Mouse (Mus musculus): ENCODE data around the gene Ly75. TPM values are rescaled to one million over a fixed set of nuclear protein-coding genes. Genes with fewer than 3 reads are reported as not detected.

Ly75 gene
- polyA plus RNA-seq, 1 experiment from 2014 or later: 1.0 TPM

- H3K27ac ChIP-seq (ENCODE audit: low read length): no peak overlapping the region
- no peaks in the 10 kb centered on the region for H3K4me1 ChIP-seq (ENCODE audit: control insufficient read depth, insufficient read depth, low read length)
- no peak overlapping the region for H3K9ac ChIP-seq (ENCODE audit: low read length)
- ATAC-seq (ENCODE audit: insufficient read depth, low FRiP score): no peak
- H3K4me3 ChIP-seq (replicated peaks; ENCODE audit: low read length): no peak overlapping the region
- H3K4me2 ChIP-seq (ENCODE audit: low read depth, low read length): no peak overlapping the region
- no peaks in the 10 kb centered on the region for H3K27me3 ChIP-seq (ENCODE audit: control insufficient read depth, insufficient read depth, low read length)
- no peaks in the 10 kb centered on the region for H3K9me3 ChIP-seq (replicated peaks; ENCODE audit: control insufficient read depth, low read length)
- H3K36me3 ChIP-seq (ENCODE audit: control insufficient read depth, insufficient read depth, low read length): peaks cover 10% of the 10 kb centered on the region; the same call in 1 of the 2 replicates
- 87% methylated on average over 4 of the region's 4 CpGs for WGBS
Measured at GRCm38 (mm10) chr2:60252782-60253181, 130.3 kb downstream of the Ly75 start.

Other genes starting within 250 kb of the Ly75 start
- gene Baz2b, start 173.5 kb downstream of the Ly75 start, polyA plus RNA-seq (2015; fragmentation: Nextera tagmentation; extraction: Ambion mirVana): 41.5 and 49.2 TPM in 2 replicates
- gene March7, start 173.4 kb downstream of the Ly75 start, polyA plus RNA-seq (2015; fragmentation: Nextera tagmentation; extraction: Ambion mirVana): 68.9 and 69.7 TPM in 2 replicates
- gene Cd302, start 98.8 kb downstream of the Ly75 start, polyA plus RNA-seq (2015; fragmentation: Nextera tagmentation; extraction: Ambion mirVana): 35.9 and 39.5 TPM in 2 replicates
- 3.2 and 3.3 TPM in 2 replicates for gene Pla2r1, start 170.0 kb upstream of the Ly75 start, polyA plus RNA-seq (2015; fragmentation: Nextera tagmentation; extraction: Ambion mirVana)

Data from stomach, embryonic 16.5 days (tissue).